Mouse (Mus musculus): ENCODE measurements at regions not wholly inside any gene's neighbourhood (a gene's known extent, or its start where the extent isn't known, plus 50 kb on each side); places are given as distances from the start of the nearest gene placed in this dataset.

- TF ChIP-seq CTCF (IDR thresholded peaks at IDR 0.05; ENCODE audit: low read depth): no peak
- H3K9ac ChIP-seq (replicated peaks): no peak overlapping the region
- WGBS (ENCODE audit: insufficient replicate concordance): 60% methylated on average over 8 of the region's 8 CpGs
- ATAC-seq (ENCODE audit: insufficient read depth): peak; percentile 78
- H3K36me3 ChIP-seq (replicated peaks; ENCODE audit: control insufficient read depth, insufficient read depth, low read depth): no peaks in the 10 kb centered on the region
- peak; percentile 28 to 46 (median 39) for DNase-seq (ENCODE audit: low read depth in 3 of 3, low spot score in 3 of 3)
- no peaks in the 10 kb centered on the region for H3K27me3 ChIP-seq (ENCODE audit: control insufficient read depth, insufficient read depth, low read length)
- H3K9me3 ChIP-seq (ENCODE audit: control insufficient read depth, low read length): no peaks in the 10 kb centered on the region
- H3K4me2 ChIP-seq (ENCODE audit: low read depth): no peak overlapping the region
- H3K4me1 ChIP-seq (replicated peaks; ENCODE audit: control insufficient read depth in 2 of 2, insufficient read depth in 2 of 2, low read length in 1 of 2): peaks cover 0 to 11% of the 10 kb centered on the region in 2 experiments; a peak in 2 of 4 replicates
- no peak overlapping the region for H3K27ac ChIP-seq
- H3K4me3 ChIP-seq (ENCODE audit: insufficient read depth in 1 of 2, low read depth in 2 of 2, low read length in 2 of 2): no peak overlapping the region
Measured at GRCm38 (mm10) chr14:76874542-76875265, 161.9 kb upstream of the Ccdc122 start.

GRCm38 (mm10) chr14:76873684-76874083 lies 162.9 kb upstream of the Ccdc122 start:
- no peak for DNase-seq (ENCODE audit: low read depth in 3 of 3, low spot score in 3 of 3)
- no peak for ATAC-seq (ENCODE audit: insufficient read depth)

GRCm38 (mm10) chr14:76872976-76873375 lies 163.6 kb upstream of the Ccdc122 start:
- Histone ChIP-seq H3K36me3 (replicated peaks; ENCODE audit: control insufficient read depth, insufficient read depth, low read depth) (no peaks in the 10 kb centered on the region), H3K4me2 (ENCODE audit: low read depth) (no peak overlapping the region), H3K27me3 (ENCODE audit: control insufficient read depth, insufficient read depth, low read length) (no peaks in the 10 kb centered on the region), H3K4me1 (replicated peaks; ENCODE audit: control insufficient read depth in 2 of 2, insufficient read depth in 2 of 2, low read length in 1 of 2) (peaks cover 0 to 11% of the 10 kb centered on the region in 2 experiments; a peak in 2 of 4 replicates), H3K9me3 (ENCODE audit: control insufficient read depth, low read length) (no peaks in the 10 kb centered on the region), H3K4me3 (ENCODE audit: insufficient read depth in 1 of 2, low read depth in 2 of 2, low read length in 2 of 2) (no peak overlapping the region), H3K9ac (replicated peaks) (no peak overlapping the region), H3K27ac (no peak overlapping the region)
- DNase-seq (ENCODE audit: low read depth in 3 of 3, low spot score in 3 of 3) (no peak), ATAC-seq (ENCODE audit: insufficient read depth) (no peak)
- no peak for TF ChIP-seq CTCF (IDR thresholded peaks at IDR 0.05; ENCODE audit: low read depth)
- no peak for TF ChIP-seq EP300 (IDR thresholded peaks at IDR 0.05; ENCODE audit: low read depth)
- WGBS (ENCODE audit: insufficient replicate concordance): 65% methylated on average over 6 of the region's 6 CpGs

More at GRCm38 (mm10) chr14:76873684-76874083, 162.9 kb upstream of the Ccdc122 start:
- 43% methylated on average over 5 of the region's 5 CpGs for WGBS (ENCODE audit: insufficient replicate concordance)
- H3K27ac ChIP-seq: no peak overlapping the region
- TF ChIP-seq CTCF (IDR thresholded peaks at IDR 0.05; ENCODE audit: low read depth): no peak
- TF ChIP-seq EP300 (IDR thresholded peaks at IDR 0.05; ENCODE audit: low read depth): no peak
- H3K4me2 ChIP-seq (ENCODE audit: low read depth): no peak overlapping the region
- H3K4me3 ChIP-seq (ENCODE audit: insufficient read depth in 1 of 2, low read depth in 2 of 2, low read length in 2 of 2): no peak overlapping the region
- H3K9ac ChIP-seq (replicated peaks): no peak overlapping the region
- no peaks in the 10 kb centered on the region for H3K27me3 ChIP-seq (ENCODE audit: control insufficient read depth, insufficient read depth, low read length)
- peaks cover 0 to 11% of the 10 kb centered on the region in 2 experiments; a peak in 2 of 4 replicates for H3K4me1 ChIP-seq (replicated peaks; ENCODE audit: control insufficient read depth in 2 of 2, insufficient read depth in 2 of 2, low read length in 1 of 2)
- no peaks in the 10 kb centered on the region for H3K36me3 ChIP-seq (replicated peaks; ENCODE audit: control insufficient read depth, insufficient read depth, low read depth)
- no peaks in the 10 kb centered on the region for H3K9me3 ChIP-seq (ENCODE audit: control insufficient read depth, low read length)

- TF ChIP-seq CTCF (IDR thresholded peaks at IDR 0.05; ENCODE audit: low read depth) (no peak), EP300 (IDR thresholded peaks at IDR 0.05; ENCODE audit: low read depth) (no peak)
- no peak overlapping the region for H3K27ac ChIP-seq
- ATAC-seq (ENCODE audit: insufficient read depth): no peak
- WGBS (ENCODE audit: insufficient replicate concordance): 71% methylated on average over 7 of the region's 7 CpGs
- peaks cover 0 to 11% of the 10 kb centered on the region in 2 experiments; a peak in 2 of 4 replicates for H3K4me1 ChIP-seq (replicated peaks; ENCODE audit: control insufficient read depth in 2 of 2, insufficient read depth in 2 of 2, low read length in 1 of 2)
- H3K4me3 ChIP-seq (ENCODE audit: insufficient read depth in 1 of 2, low read depth in 2 of 2, low read length in 2 of 2): no peak overlapping the region
- H3K27me3 ChIP-seq (ENCODE audit: control insufficient read depth, insufficient read depth, low read length): no peaks in the 10 kb centered on the region
- no peak overlapping the region for H3K9ac ChIP-seq (replicated peaks)
- no peaks in the 10 kb centered on the region for H3K9me3 ChIP-seq (ENCODE audit: control insufficient read depth, low read length)
- H3K4me2 ChIP-seq (ENCODE audit: low read depth): no peak overlapping the region
- no peak for DNase-seq (ENCODE audit: low read depth in 3 of 3, low spot score in 3 of 3)
- H3K36me3 ChIP-seq (replicated peaks; ENCODE audit: control insufficient read depth, insufficient read depth, low read depth): no peaks in the 10 kb centered on the region
Measured at GRCm38 (mm10) chr14:76872510-76872909, 164.1 kb upstream of the Ccdc122 start.

GRCm38 (mm10) chr14:76868831-76869230 lies 167.7 kb upstream of the Ccdc122 start:
- DNase-seq (ENCODE audit: low read depth in 3 of 3, low spot score in 3 of 3) (no peak), ATAC-seq (ENCODE audit: insufficient read depth) (no peak)
- no peak overlapping the region for H3K4me2 ChIP-seq (ENCODE audit: low read depth)
- 0 out of 4 replicates have a peak, but pooled peaks cover 0 to under 1% of the 10 kb centered on the region in 2 experiments for H3K4me1 ChIP-seq (replicated peaks; ENCODE audit: control insufficient read depth in 2 of 2, insufficient read depth in 2 of 2, low read length in 1 of 2)
- no peaks in the 10 kb centered on the region for H3K9me3 ChIP-seq (ENCODE audit: control insufficient read depth, low read length)
- TF ChIP-seq CTCF (IDR thresholded peaks at IDR 0.05; ENCODE audit: low read depth): no peak
- TF ChIP-seq EP300 (IDR thresholded peaks at IDR 0.05; ENCODE audit: low read depth): no peak
- H3K27ac ChIP-seq: no peak overlapping the region
- H3K36me3 ChIP-seq (replicated peaks; ENCODE audit: control insufficient read depth, insufficient read depth, low read depth): no peaks in the 10 kb centered on the region
- 64% methylated on average over 3 of the region's 3 CpGs for WGBS (ENCODE audit: insufficient replicate concordance)
- H3K9ac ChIP-seq (replicated peaks): no peak overlapping the region
- no peak overlapping the region for H3K4me3 ChIP-seq (ENCODE audit: insufficient read depth in 1 of 2, low read depth in 2 of 2, low read length in 2 of 2)
- no peaks in the 10 kb centered on the region for H3K27me3 ChIP-seq (ENCODE audit: control insufficient read depth, insufficient read depth, low read length)

Measured in liver, embryonic 14.5 days (tissue).